Mouse (Mus musculus): ENCODE measurements at regions not wholly inside any gene's neighbourhood (a gene's known extent, or its start where the extent isn't known, plus 50 kb on each side); places are given as distances from the start of the nearest gene placed in this dataset.

- no peak for DNase-seq (ENCODE audit: low spot score in 2 of 2)
Observed at GRCm38 (mm10) chr13:81852309-81852978, 69.6 kb downstream of the Cetn3 start.

DNA sequence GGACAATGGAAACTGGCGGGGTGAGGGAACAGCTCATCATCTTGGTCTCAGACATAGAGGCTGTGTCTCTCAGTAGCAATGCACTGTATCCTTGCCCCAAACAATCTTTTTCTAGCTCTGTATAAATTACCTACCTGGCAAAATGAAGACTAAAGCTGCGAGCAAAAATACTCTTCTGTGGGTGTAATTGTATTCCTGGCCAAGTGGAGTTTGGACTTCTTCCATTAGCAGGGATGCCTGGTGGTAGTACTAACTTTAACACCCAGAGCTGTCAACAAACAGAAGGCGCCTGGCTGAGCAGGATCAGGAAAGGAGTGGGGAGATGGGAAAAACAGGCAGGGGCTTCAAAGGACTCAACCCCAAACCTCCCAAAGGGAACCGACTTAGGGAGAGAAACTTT is 73.2 kb downstream of the Cetn3 start:
- peak; percentile 61 to 78 for DNase-seq (ENCODE audit: low spot score in 2 of 2)

- DNase-seq (ENCODE audit: low spot score in 2 of 2), result no peak
Observed at GRCm38 (mm10) chr13:81860683-81861082, 77.8 kb downstream of the Cetn3 start.

- DNase-seq (ENCODE audit: low spot score in 2 of 2), result peak in 1 of 2 experiments; percentile 35
Observed at GRCm38 (mm10) chr13:81861886-81862600, 79.2 kb downstream of the Cetn3 start.

GRCm38 (mm10) chr13:81871226-81871625 is 88.3 kb downstream of the Cetn3 start:
- peak; percentile 34 to 67 for DNase-seq (ENCODE audit: low spot score in 2 of 2)

- DNase-seq (ENCODE audit: low spot score in 2 of 2), result no peak
Observed at GRCm38 (mm10) chr13:81885879-81886278, 103.0 kb downstream of the Cetn3 start.

- DNase-seq (ENCODE audit: low spot score in 2 of 2), result no peak
Observed at GRCm38 (mm10) chr13:81930266-81930665, 147.4 kb downstream of the Cetn3 start.

GRCm38 (mm10) chr13:81931199-81931598 is 148.3 kb downstream of the Cetn3 start:
- DNase-seq (ENCODE audit: low spot score in 2 of 2), result no peak

DNA sequence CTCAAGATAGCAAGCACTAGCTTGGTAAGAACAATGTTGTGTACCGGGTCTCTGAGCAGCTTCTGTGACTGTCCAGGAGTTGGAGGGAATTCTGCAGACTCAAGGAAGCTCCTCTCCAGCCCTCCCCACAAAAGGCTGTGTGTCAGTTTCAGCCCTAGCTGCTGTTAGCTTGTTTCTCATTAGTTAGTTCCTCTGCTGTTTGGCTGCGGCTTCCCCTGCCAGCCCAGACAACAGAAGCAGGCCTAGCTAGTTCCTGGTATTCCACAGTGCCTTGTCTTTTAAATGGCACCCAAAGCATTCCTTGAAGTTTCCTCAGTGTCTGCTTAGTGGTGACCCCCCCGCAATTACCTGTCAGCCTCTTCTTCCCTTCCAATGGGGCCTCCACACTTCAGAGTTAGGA is 154.2 kb downstream of the Cetn3 start:
- DNase-seq (ENCODE audit: low spot score in 2 of 2), result no peak

DNA sequence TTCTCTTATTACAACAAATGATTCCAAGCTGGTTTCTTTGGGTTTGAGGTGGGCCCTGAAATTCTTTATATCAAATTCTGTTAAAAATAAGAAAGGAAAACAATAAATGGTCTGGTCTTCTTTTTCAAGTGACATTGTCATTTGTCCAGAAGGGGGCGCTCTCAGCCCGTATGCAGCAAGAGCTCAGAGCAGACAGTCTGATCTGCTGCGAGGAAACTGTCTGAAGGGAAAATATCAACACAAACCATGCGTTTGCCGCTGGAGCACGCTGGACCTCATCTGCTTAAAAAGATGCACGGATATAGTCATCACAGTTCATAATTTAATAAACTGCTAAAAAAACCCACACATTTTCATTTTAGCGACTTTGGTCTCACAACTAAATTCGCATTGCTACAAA is 161.2 kb downstream of the Cetn3 start:
- DNase-seq (ENCODE audit: low spot score in 2 of 2), result peak; percentile 93 to 95

DNA sequence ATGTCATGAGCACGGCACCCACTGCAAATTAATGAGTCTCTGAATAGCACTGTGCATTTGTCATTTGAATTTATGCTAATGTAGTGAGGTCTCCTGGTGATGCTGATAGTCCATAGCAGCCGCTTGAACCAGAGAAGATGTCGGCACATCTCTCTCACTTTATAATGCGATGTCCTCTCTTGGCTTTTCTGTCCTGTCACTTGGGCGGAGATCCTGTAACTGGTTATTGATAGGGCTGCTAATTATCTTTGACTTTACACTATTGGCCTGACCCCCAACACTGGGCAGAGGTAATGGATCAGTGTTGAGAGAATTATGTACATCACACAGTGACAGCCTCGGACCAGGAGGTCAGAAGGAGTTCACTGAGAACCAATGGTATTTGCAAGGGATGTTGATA is 161.6 kb downstream of the Cetn3 start:
- peak in 1 of 2 experiments; percentile 41 for DNase-seq (ENCODE audit: low spot score in 2 of 2)

DNA sequence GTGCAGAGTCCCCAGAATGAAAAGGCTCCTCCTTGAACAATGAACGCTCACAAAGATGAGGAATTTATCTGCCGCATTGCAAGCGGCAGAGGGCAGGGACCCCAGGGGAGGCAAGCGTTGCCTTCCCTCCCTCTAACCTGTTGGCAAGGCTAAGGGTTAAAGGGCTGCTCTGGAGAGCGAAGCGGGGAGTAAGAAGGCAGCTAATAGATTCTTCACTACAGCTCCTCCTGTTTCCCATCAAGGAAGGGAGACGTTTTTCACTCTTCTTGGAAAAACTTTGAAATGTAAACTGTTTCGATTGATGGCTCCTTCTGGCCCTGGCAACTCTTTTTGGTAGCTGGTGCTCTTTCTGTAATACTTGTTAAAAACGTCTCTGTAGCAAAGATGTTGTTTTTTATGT is 162.9 kb downstream of the Cetn3 start:
- peak in 1 of 2 experiments; percentile 39 for DNase-seq (ENCODE audit: low spot score in 2 of 2)

- no peak for DNase-seq (ENCODE audit: low spot score in 2 of 2)
Observed at GRCm38 (mm10) chr13:81965431-81965830, 182.6 kb downstream of the Cetn3 start.

GRCm38 (mm10) chr13:81975878-81976277 is 193.0 kb downstream of the Cetn3 start:
- DNase-seq (ENCODE audit: low spot score in 2 of 2), result no peak

GRCm38 (mm10) chr13:81978003-81978402 is 195.1 kb downstream of the Cetn3 start:
- no peak for DNase-seq (ENCODE audit: low spot score in 2 of 2)

- no peak for DNase-seq (ENCODE audit: low spot score in 2 of 2)
Observed at GRCm38 (mm10) chr13:81979289-81979688, 196.4 kb downstream of the Cetn3 start.

GRCm38 (mm10) chr13:81980094-81980493 is 197.2 kb downstream of the Cetn3 start:
- DNase-seq (ENCODE audit: low spot score in 2 of 2), result peak; percentile 37 to 46

DNA sequence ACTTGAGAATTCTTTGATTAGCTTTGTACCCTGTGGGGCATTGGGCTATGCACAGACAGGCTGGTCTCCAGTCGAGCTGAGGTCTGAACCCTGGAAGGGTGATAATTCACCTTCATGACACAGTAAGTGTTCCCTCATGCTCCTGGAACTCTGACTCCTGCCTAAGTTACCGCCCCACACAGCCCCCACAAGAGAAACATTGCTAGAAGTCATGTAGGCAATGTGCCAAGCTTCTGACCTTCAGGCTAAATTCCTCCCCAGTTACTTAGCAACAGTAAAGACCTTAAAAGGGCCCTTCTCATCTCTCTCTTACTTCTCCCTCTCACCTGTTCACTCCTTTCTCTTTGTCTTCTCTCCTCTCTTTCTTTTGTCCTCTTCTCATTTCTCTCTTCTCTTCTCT is 199.6 kb downstream of the Cetn3 start:
- DNase-seq (ENCODE audit: low spot score in 2 of 2), result no peak

- no peak for DNase-seq (ENCODE audit: low spot score in 2 of 2)
Observed at GRCm38 (mm10) chr13:82000681-82001212, 217.9 kb downstream of the Cetn3 start.

DNA sequence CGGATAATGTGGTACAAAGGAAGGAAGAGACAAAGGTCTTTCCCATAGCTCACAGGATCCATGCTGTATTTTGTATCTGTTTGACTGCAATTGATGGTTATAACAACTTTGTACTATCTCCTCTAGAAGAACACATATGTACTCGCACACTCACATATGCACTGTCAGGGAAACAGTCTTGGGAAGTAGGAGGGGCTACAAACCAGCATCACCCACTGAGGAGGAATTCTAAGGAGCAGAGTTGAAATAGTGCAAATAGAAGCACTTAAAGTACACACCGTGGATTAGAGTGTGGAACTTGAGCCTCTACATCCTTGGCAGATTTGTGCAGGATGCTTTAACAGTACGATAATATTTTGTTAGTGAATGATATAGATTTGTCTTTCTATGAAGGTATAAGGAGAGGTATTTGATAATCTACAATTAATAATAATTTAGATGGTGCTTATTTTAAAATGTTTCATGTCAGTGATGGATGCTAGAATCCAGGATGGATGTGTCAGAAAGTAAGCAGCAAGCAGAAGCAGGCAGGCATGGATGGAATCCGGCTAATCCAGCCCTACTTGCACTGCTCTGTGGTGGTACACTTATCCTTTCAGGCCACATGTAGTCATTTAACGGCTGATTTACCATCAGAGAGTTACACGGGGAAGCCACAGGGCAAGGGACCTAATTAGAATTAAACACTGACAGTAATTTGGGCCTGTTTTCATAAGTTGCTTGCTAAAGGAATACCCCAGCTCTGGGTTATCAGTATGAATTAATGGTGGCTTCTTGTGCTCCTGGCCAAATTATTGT is 223.3 kb downstream of the Cetn3 start:
- DNase-seq (ENCODE audit: low spot score in 2 of 2), result no peak

- no peak for DNase-seq (ENCODE audit: low spot score in 2 of 2)
Observed at GRCm38 (mm10) chr13:82007222-82007621, 224.3 kb downstream of the Cetn3 start.

DNA sequence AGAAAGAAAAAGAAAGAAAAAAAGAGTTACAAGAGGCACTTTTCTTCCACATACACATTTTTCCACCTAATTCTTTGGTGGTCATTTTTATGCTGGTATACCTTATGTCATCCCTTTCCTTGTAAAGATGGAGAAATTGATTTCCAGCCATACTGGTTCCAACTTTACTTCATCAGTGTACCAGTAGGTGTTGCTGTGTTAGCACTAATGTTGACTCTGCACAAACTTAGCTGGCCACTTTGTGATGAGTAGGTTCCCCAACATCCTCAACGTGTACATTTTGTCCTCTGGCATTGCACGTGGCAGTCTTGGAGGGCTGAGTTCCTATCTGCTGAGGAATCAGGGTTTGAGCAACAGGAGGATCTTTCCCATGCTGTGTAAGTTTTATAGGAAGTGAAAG is 256.7 kb downstream of the Cetn3 start:
- DNase-seq (ENCODE audit: low spot score in 2 of 2), result no peak

Measured in right cerebral cortex, postnatal 10 days (tissue).